Mouse (Mus musculus) myocyte (in vitro differentiated cells): Measurements from ENCODE around the gene Ttc33. TPM values are rescaled to one million over a fixed set of nuclear protein-coding genes. Genes with fewer than 3 reads are reported as not detected.

ENCODE experiments used
- H3K27me3 ChIP-seq: one replicate; pipeline ENCODE4 v1.6.1; 2011; ENCODE audit not compliant: control insufficient read depth, insufficient read depth, insufficient read length
- H3K36me3 ChIP-seq: one replicate; pipeline ENCODE4 v1.6.1; 2011; ENCODE audit not compliant: control insufficient read depth, insufficient read depth
- H3K4me2 ChIP-seq: one replicate; pipeline ENCODE4 v1.6.1; 2011; ENCODE audit warnings: low read depth, control low read depth
- H3K4me3 ChIP-seq: one replicate; pipeline ENCODE4 v1.5.1; 2011; ENCODE audit warnings: mild to moderate bottlenecking, control low read depth, moderate library complexity
- H3K79me2 ChIP-seq: one replicate; pipeline ENCODE4 v1.6.1; 2011; ENCODE audit not compliant: control insufficient read depth, insufficient read depth
- H3ac ChIP-seq: one replicate; pipeline ENCODE4 v1.6.1; 2011; ENCODE audit not compliant: control insufficient read depth, insufficient read length
- CEBPB ChIP-seq: IDR thresholded peaks from 2 replicates; pipeline ENCODE4 v1.6.1; 2011; ENCODE audit warnings: mild to moderate bottlenecking, moderate library complexity; ENCODE audit not compliant: poor library complexity, insufficient read depth, severe bottlenecking
- E2F4 ChIP-seq: IDR thresholded peaks from one replicate; pipeline ENCODE4 v1.6.1; 2011; ENCODE audit warnings: mild to moderate bottlenecking, control low read depth, moderate library complexity; ENCODE audit not compliant: insufficient read depth
- MAX ChIP-seq: IDR thresholded peaks from one replicate; pipeline ENCODE4 v1.6.1; 2011; ENCODE audit warnings: low read depth, mild to moderate bottlenecking, control low read depth
- MYOD1 ChIP-seq, 3 experiments: IDR thresholded peaks; one replicate each; pipeline ENCODE4 v1.6.1; 2011; ENCODE audit warnings: control low read depth in 2 of 3, low read depth in 2 of 3, mild to moderate bottlenecking in 2 of 3, moderate library complexity in 1 of 3; ENCODE audit not compliant: insufficient read length in 2 of 3, control insufficient read depth in 1 of 3
- MYOG ChIP-seq, 3 experiments: IDR thresholded peaks; one replicate each; pipeline ENCODE4 v1.6.1; 2011; ENCODE audit warnings: control low read depth in 2 of 3, low read depth in 2 of 3, mild to moderate bottlenecking in 2 of 3; ENCODE audit not compliant: insufficient read length in 2 of 3, control insufficient read depth in 1 of 3, insufficient read depth in 1 of 3
- POLR2A ChIP-seq: IDR thresholded peaks from one replicate; pipeline ENCODE4 v1.6.1; 2011; ENCODE audit warnings: low read depth, mild to moderate bottlenecking, control low read depth, moderate library complexity; ENCODE audit not compliant: insufficient read length
- POLR2AphosphoS2 ChIP-seq: IDR thresholded peaks from one replicate; pipeline ENCODE4 v1.6.1; 2011; ENCODE audit warnings: low read depth, control low read depth; ENCODE audit not compliant: insufficient read length
- REST ChIP-seq: IDR thresholded peaks from one replicate; pipeline ENCODE4 v1.6.1; 2011; ENCODE audit warnings: mild to moderate bottlenecking, control low read depth, moderate library complexity; ENCODE audit not compliant: insufficient read depth, insufficient read length
- SRF ChIP-seq: IDR thresholded peaks from one replicate; pipeline ENCODE4 v1.6.1; 2011; ENCODE audit warnings: low read depth; ENCODE audit not compliant: control insufficient read depth, insufficient read length
- TCF12 ChIP-seq: IDR thresholded peaks from one replicate; pipeline ENCODE4 v1.6.1; 2011; ENCODE audit warnings: mild to moderate bottlenecking, control low read depth; ENCODE audit not compliant: poor library complexity, insufficient read depth, severe bottlenecking
- TCF3 ChIP-seq: IDR thresholded peaks from one replicate; pipeline ENCODE4 v1.6.1; 2011; ENCODE audit warnings: low read depth, control low read depth; ENCODE audit not compliant: insufficient read length
- USF1 ChIP-seq: IDR thresholded peaks from one replicate; pipeline ENCODE4 v1.6.1; 2011; ENCODE audit warnings: low read depth, mild to moderate bottlenecking, control low read depth, moderate library complexity
- polyA plus RNA-seq: library from polyadenylated mRNA; unstranded; fragments of >200 nt; fragmentation: generic; extraction: Trizol; gene quantifications from one replicate; pipeline ENCODE4 v1.2.1, GENCODE M21; 2012; ENCODE audit warnings: missing spikeins

Gene Ttc33
- polyA plus RNA-seq, 1 experiment, result 17.8 TPM

GRCm38 (mm10) chr15:5194446-5194845, 9.1 kb downstream of the Ttc33 start:
- no peak overlapping the region for H3ac ChIP-seq
- TF ChIP-seq MAX (no peak), POLR2A (no peak), TCF3 (no peak), E2F4 (no peak), POLR2AphosphoS2 (no peak), TCF12 (no peak), USF1 (no peak), CEBPB (no peak), MYOD1 (IDR thresholded peaks at IDR 0.05; ENCODE audit: control insufficient read depth in 1 of 3, insufficient read length in 2 of 3, low read depth in 2 of 3) (no peak), MYOG (IDR thresholded peaks at IDR 0.05; ENCODE audit: control insufficient read depth in 1 of 3, insufficient read depth in 1 of 3, insufficient read length in 2 of 3, low read depth in 2 of 3) (no peak), SRF (no peak), REST (no peak)
- H3K4me2 ChIP-seq, result peak overlapping the region; percentile 2
- H3K79me2 ChIP-seq, result no peaks in the 10 kb centered on the region
- H3K4me3 ChIP-seq, result no peak overlapping the region
- H3K36me3 ChIP-seq, result peaks cover 17% of the 10 kb centered on the region
- H3K27me3 ChIP-seq, result no peaks in the 10 kb centered on the region

GRCm38 (mm10) chr15:5194931-5195330, 9.6 kb downstream of the Ttc33 start:
- Histone ChIP-seq H3ac (no peak overlapping the region), H3K79me2 (no peaks in the 10 kb centered on the region), H3K36me3 (peaks cover 14% of the 10 kb centered on the region), H3K27me3 (no peaks in the 10 kb centered on the region), H3K4me3 (no peak overlapping the region), H3K4me2 (no peak overlapping the region)
- TF ChIP-seq POLR2AphosphoS2 (no peak), POLR2A (no peak), E2F4 (no peak), MYOD1 (IDR thresholded peaks at IDR 0.05; ENCODE audit: control insufficient read depth in 1 of 3, insufficient read length in 2 of 3, low read depth in 2 of 3) (no peak), TCF12 (no peak), TCF3 (no peak), REST (no peak), USF1 (no peak)

GRCm38 (mm10) chr15:5195987-5196514, 10.7 kb downstream of the Ttc33 start:
- H3K4me2 ChIP-seq, result peak overlapping the region; percentile 54
- H3ac ChIP-seq, result no peak overlapping the region
- H3K79me2 ChIP-seq, result no peaks in the 10 kb centered on the region
- no peak overlapping the region for H3K4me3 ChIP-seq
- TF ChIP-seq REST, result no peak
- peak in 2 of 3 experiments; percentile 59 to 78 for TF ChIP-seq MYOG (IDR thresholded peaks at IDR 0.05; ENCODE audit: control insufficient read depth in 1 of 3, insufficient read depth in 1 of 3, insufficient read length in 2 of 3, low read depth in 2 of 3)
- peak; percentile 42 to 93 (median 88) for TF ChIP-seq MYOD1 (IDR thresholded peaks at IDR 0.05; ENCODE audit: control insufficient read depth in 1 of 3, insufficient read length in 2 of 3, low read depth in 2 of 3)
- H3K27me3 ChIP-seq, result no peaks in the 10 kb centered on the region
- H3K36me3 ChIP-seq, result peaks cover 3% of the 10 kb centered on the region

GRCm38 (mm10) chr15:5196691-5197090, 11.4 kb downstream of the Ttc33 start:
- Histone ChIP-seq H3K27me3 (no peaks in the 10 kb centered on the region), H3K36me3 (no peaks in the 10 kb centered on the region), H3ac (no peak overlapping the region), H3K4me2 (peak overlapping the region; percentile 54), H3K79me2 (no peaks in the 10 kb centered on the region), H3K4me3 (no peak overlapping the region)
- TF ChIP-seq SRF (no peak), TCF12 (no peak), TCF3 (no peak), POLR2A (no peak), MYOD1 (IDR thresholded peaks at IDR 0.05; ENCODE audit: control insufficient read depth in 1 of 3, insufficient read length in 2 of 3, low read depth in 2 of 3) (no peak), USF1 (no peak), CEBPB (no peak), MAX (no peak), REST (no peak), MYOG (IDR thresholded peaks at IDR 0.05; ENCODE audit: control insufficient read depth in 1 of 3, insufficient read depth in 1 of 3, insufficient read length in 2 of 3, low read depth in 2 of 3) (no peak)

- H3ac ChIP-seq, result no peak overlapping the region
- TF ChIP-seq USF1, result no peak
- TF ChIP-seq E2F4, result no peak
- no peak for TF ChIP-seq REST
- TF ChIP-seq MYOG (IDR thresholded peaks at IDR 0.05; ENCODE audit: control insufficient read depth in 1 of 3, insufficient read depth in 1 of 3, insufficient read length in 2 of 3, low read depth in 2 of 3), result no peak
- no peak for TF ChIP-seq SRF
- TF ChIP-seq POLR2AphosphoS2, result no peak
- no peak for TF ChIP-seq TCF3
- TF ChIP-seq CEBPB, result no peak
- TF ChIP-seq MAX, result no peak
- TF ChIP-seq TCF12, result no peak
- no peak for TF ChIP-seq POLR2A
- TF ChIP-seq MYOD1 (IDR thresholded peaks at IDR 0.05; ENCODE audit: control insufficient read depth in 1 of 3, insufficient read length in 2 of 3, low read depth in 2 of 3), result no peak
- H3K36me3 ChIP-seq, result peaks cover under 1% of the 10 kb centered on the region
- H3K27me3 ChIP-seq, result no peaks in the 10 kb centered on the region
- H3K79me2 ChIP-seq, result no peaks in the 10 kb centered on the region
- H3K4me2 ChIP-seq, result no peak overlapping the region
- no peak overlapping the region for H3K4me3 ChIP-seq
Measured at GRCm38 (mm10) chr15:5205222-5205621, 19.9 kb downstream of the Ttc33 start.
